Mouse (Mus musculus): Measurements from ENCODE around the gene Lgals4.

GRCm38 (mm10) chr7:28866769-28867507 lies 33.3 kb downstream of the Lgals4 start:
- no peak for TF ChIP-seq CTCF (IDR thresholded peaks at IDR 0.05; ENCODE audit: low read depth)
- TF ChIP-seq EP300 (IDR thresholded peaks at IDR 0.05; ENCODE audit: low read depth): no peak

Data from liver, embryonic 14.5 days (tissue).